Mouse (Mus musculus): ENCODE results near the gene Acaca.

GRCm38 (mm10) chr11:84344522-84345236 is 215.2 kb downstream of the Acaca start:
- TF ChIP-seq CTCF (conservative IDR thresholded peaks at IDR 0.05; ENCODE audit: low read length) (no peak), POU5F1 (IDR thresholded peaks at IDR 0.05; ENCODE audit: borderline replicate concordance, low read length) (no peak)

All from E14TG2a.4 (cell line).